Mouse (Mus musculus) stomach, postnatal 0 days (tissue): Measurements from ENCODE around the gene Muc16.
A peak's percentile ranks its signal among the peaks of the same experiment; 100 is the strongest.

Source experiments
- CTCF ChIP-seq: IDR thresholded peaks from 2 replicates; pipeline ENCODE4 v1.5.1; 2016; ENCODE audit warnings: antibody characterized with exemption, low read depth, mild to moderate bottlenecking, moderate library complexity
- EP300 ChIP-seq: optimal IDR thresholded peaks from 2 replicates; pipeline ENCODE3; 2016; ENCODE audit warnings: antibody characterized with exemption

- TF ChIP-seq CTCF, result peak; percentile 47
- TF ChIP-seq EP300, result no peak
These were observed 166.2 kb downstream of the Muc16 start for GRCm38 (mm10) chr9:18508098-18508497.
